Mouse (Mus musculus): ENCODE results near the gene Hist1h4k. TPM values are rescaled to one million over a fixed set of nuclear protein-coding genes. Genes with fewer than 3 reads are reported as not detected.

The Hist1h4k gene
- total and polyA plus RNA-seq, 3 experiments: 19.1 to 3,283 TPM; not detected in 1

DNA sequence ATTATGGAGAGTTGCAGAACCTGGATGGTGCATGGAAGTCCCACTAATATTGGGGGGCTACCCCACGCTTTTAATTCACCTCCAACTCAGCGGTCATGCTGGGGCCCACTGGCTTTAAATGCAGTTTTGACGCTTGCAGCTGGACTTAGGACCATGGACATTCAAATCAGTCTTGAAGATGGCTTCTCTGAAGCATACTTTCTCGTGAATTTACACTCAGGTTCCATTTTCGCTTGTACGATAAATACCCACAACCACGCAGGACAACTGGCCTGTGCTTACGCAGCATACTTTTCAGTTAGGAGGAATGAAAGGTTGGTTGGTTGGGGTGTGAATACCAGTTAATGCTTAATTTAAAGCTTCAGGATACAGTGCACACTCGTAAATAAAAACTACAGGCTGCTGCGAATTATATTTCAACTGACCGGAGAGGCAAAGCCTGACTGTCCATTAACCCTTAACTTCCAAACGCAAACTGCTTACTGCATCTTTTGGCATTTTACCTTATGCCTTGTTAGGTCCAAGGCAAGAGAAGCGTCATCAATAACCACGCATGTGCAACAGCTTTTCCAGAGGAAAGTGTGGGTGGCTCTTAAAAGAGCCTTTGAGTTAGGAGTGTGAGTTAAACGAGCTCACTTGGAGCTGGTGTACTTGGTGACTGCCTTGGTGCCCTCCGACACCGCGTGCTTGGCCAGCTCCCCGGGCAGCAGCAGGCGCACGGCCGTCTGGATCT is 35.0 kb downstream of the Hist1h4k start:
- Histone ChIP-seq H3K27me3 (ENCODE audit: control insufficient read depth in 1 of 2, insufficient read depth in 2 of 2, low read length in 2 of 2) (no peaks in the 10 kb centered on the region), H3K4me1 (ENCODE audit: control insufficient read depth in 1 of 2, insufficient read depth in 2 of 2, low read length in 2 of 2) (peaks cover 0 to 7% of the 10 kb centered on the region in 2 experiments; a peak in 1 of 4 replicates), H3K27ac (ENCODE audit: control insufficient read depth, low read depth, low read length) (peak overlapping the region; percentile 91), H3K36me3 (ENCODE audit: control insufficient read depth in 1 of 2, insufficient read depth in 2 of 2, low read length in 2 of 2) (peaks cover 0 to 18% of the 10 kb centered on the region in 2 experiments; a peak in 2 of 4 replicates), H3K9me3 (replicated peaks; ENCODE audit: insufficient read depth, low read length) (no peaks in the 10 kb centered on the region), H3K4me3 (ENCODE audit: control insufficient read depth in 1 of 2, insufficient read depth in 1 of 2, low read depth in 2 of 2, low read length in 2 of 2) (peak overlapping the region; percentile 17 to 30), H3K9ac (ENCODE audit: control insufficient read depth, low read depth, low read length, poor library complexity, severe bottlenecking) (peak overlapping the region; percentile 43), H3K79me2 (ENCODE audit: control insufficient read depth, insufficient read depth, low read length, poor library complexity) (no peaks in the 10 kb centered on the region; the same call in 1 of the 2 replicates)
- no peak for TF ChIP-seq ETS1 (IDR thresholded peaks at IDR 0.05; ENCODE audit: low read depth, low read length)
- TF ChIP-seq GATA1 (IDR thresholded peaks at IDR 0.05; ENCODE audit: low read depth, low read length): no peak
- peak; percentile 90 to 96; a peak in 3 of 4 replicates for TF ChIP-seq POLR2A (IDR thresholded peaks at IDR 0.05; ENCODE audit: control insufficient read depth in 1 of 2, insufficient read depth in 1 of 2, low read depth in 1 of 2, low read length in 2 of 2, poor library complexity in 1 of 2)
- 0 out of 2 replicates have a peak, but pooled peaks have one; percentile 39 for TF ChIP-seq TBP (IDR thresholded peaks at IDR 0.05; ENCODE audit: low read depth, low read length)
- peak; percentile 93; the same call in 1 of the 2 replicates for TF ChIP-seq POLR2AphosphoS5 (IDR thresholded peaks at IDR 0.05; ENCODE audit: borderline replicate concordance, low read depth, low read length)
- DNase-seq (ENCODE audit: low read depth, low spot score): peak; percentile 87

DNA sequence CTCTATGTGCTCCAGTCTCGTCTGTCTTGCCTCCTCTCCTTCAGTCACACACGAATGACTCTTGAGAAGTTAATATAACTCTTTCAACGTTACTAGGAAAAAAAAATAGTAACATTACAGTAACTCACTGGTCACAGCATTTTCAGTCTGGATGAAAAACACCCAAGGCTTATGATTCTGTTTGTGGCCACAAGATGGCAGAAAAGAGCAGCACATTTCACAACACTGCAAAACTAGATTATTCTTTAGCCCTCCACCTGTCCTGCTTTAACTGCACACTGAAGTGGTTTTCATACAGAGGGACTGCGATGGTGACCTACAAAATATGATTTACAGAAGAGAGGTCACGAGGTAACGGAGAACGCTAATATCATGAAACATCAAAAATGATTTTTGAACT is 35.6 kb downstream of the Hist1h4k start:
- Histone ChIP-seq H3K9me3 (replicated peaks; ENCODE audit: insufficient read depth, low read length) (no peaks in the 10 kb centered on the region), H3K27ac (ENCODE audit: control insufficient read depth, low read depth, low read length) (peak overlapping the region; percentile 91), H3K4me3 (ENCODE audit: control insufficient read depth in 1 of 2, insufficient read depth in 1 of 2, low read depth in 2 of 2, low read length in 2 of 2) (peak overlapping the region; percentile 17 to 30), H3K36me3 (ENCODE audit: control insufficient read depth in 1 of 2, insufficient read depth in 2 of 2, low read length in 2 of 2) (peaks cover 0 to 12% of the 10 kb centered on the region in 2 experiments; a peak in 2 of 4 replicates), H3K27me3 (ENCODE audit: control insufficient read depth in 1 of 2, insufficient read depth in 2 of 2, low read length in 2 of 2) (no peaks in the 10 kb centered on the region), H3K9ac (ENCODE audit: control insufficient read depth, low read depth, low read length, poor library complexity, severe bottlenecking) (peak overlapping the region; percentile 47), H3K4me1 (ENCODE audit: control insufficient read depth in 1 of 2, insufficient read depth in 2 of 2, low read length in 2 of 2) (peaks cover 0 to 5% of the 10 kb centered on the region in 2 experiments; a peak in 1 of 4 replicates), H3K79me2 (ENCODE audit: control insufficient read depth, insufficient read depth, low read length, poor library complexity) (no peaks in the 10 kb centered on the region; the same call in 1 of the 2 replicates)
- peak in 2 of 3 experiments; percentile 28 to 82; a peak in 3 of 6 replicates for TF ChIP-seq CTCF (IDR thresholded peaks at IDR 0.05 in 2 of 3, conservative IDR thresholded peaks at IDR 0.05 in 1 of 3; ENCODE audit: control insufficient read depth in 1 of 3, insufficient read depth in 1 of 3, low read depth in 2 of 3, low read length in 3 of 3, poor library complexity in 1 of 3, severe bottlenecking in 1 of 3)
- peak; percentile 70; the same call in 1 of the 2 replicates for TF ChIP-seq TBP (IDR thresholded peaks at IDR 0.05; ENCODE audit: low read depth, low read length)
- TF ChIP-seq MAX (IDR thresholded peaks at IDR 0.05; ENCODE audit: low read length): no peak
- 0 out of 2 replicates have a peak, but pooled peaks have one; percentile 16 for TF ChIP-seq GATA1 (IDR thresholded peaks at IDR 0.05; ENCODE audit: low read depth, low read length)
- no peak for TF ChIP-seq E2F4 (IDR thresholded peaks at IDR 0.05; ENCODE audit: borderline replicate concordance, low read depth, low read length)
- DNase-seq (ENCODE audit: low read depth, low spot score): peak; percentile 89

DNA sequence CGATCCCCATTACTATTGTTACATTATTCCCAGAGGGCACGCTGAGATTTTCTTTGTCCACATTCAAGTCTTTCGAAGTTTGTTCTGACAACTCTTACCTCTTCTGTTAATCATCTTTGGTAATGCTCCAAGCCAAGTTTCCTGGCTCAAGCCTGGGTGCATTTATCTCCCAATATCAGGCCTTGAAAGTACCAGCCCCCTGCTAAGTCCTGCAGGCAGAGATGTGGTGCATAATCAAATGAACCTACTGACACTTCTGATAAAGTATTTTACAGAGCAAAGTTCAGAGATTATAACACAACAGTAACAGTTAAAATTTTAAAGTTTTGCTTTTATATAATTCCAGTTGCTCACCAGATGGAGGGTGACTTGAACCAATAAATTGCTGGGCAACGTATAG is 38.6 kb downstream of the Hist1h4k start:
- peak; percentile 72 for DNase-seq (ENCODE audit: low read depth, low spot score)

More for the DNA sequence above, 38.6 kb downstream of the Hist1h4k start:
- TF ChIP-seq ETS1 (IDR thresholded peaks at IDR 0.05; ENCODE audit: low read depth, low read length) (no peak), POLR2A (IDR thresholded peaks at IDR 0.05; ENCODE audit: control insufficient read depth in 1 of 2, insufficient read depth in 1 of 2, low read depth in 1 of 2, low read length in 2 of 2, poor library complexity in 1 of 2) (no peak), SMC3 (IDR thresholded peaks at IDR 0.05; ENCODE audit: low read depth, low read length) (no peak), ZNF384 (IDR thresholded peaks at IDR 0.05; ENCODE audit: low read depth, low read length) (no peak), CHD1 (IDR thresholded peaks at IDR 0.05; ENCODE audit: low read depth, low read length) (no peak), CTCF (IDR thresholded peaks at IDR 0.05 in 2 of 3, conservative IDR thresholded peaks at IDR 0.05 in 1 of 3; ENCODE audit: control insufficient read depth in 1 of 3, insufficient read depth in 1 of 3, low read depth in 2 of 3, low read length in 3 of 3, poor library complexity in 1 of 3, severe bottlenecking in 1 of 3) (no peak), UBTF (IDR thresholded peaks at IDR 0.05; ENCODE audit: borderline replicate concordance, insufficient read depth, low read depth, low read length) (no peak), POLR2AphosphoS5 (IDR thresholded peaks at IDR 0.05; ENCODE audit: borderline replicate concordance, low read depth, low read length) (no peak), TBP (IDR thresholded peaks at IDR 0.05; ENCODE audit: low read depth, low read length) (no peak), RCOR1 (IDR thresholded peaks at IDR 0.05; ENCODE audit: low read depth, low read length) (no peak), NELFE (IDR thresholded peaks at IDR 0.05; ENCODE audit: low read depth, low read length) (no peak), MAFK (IDR thresholded peaks at IDR 0.05; ENCODE audit: borderline replicate concordance, low read depth, low read length) (no peak), GATA1 (IDR thresholded peaks at IDR 0.05; ENCODE audit: low read depth, low read length) (peak; percentile 83), TCF12 (IDR thresholded peaks at IDR 0.05; ENCODE audit: low read depth, low read length) (no peak), NRF1 (IDR thresholded peaks at IDR 0.05; ENCODE audit: insufficient read depth, low read depth, low read length, poor library complexity, severe bottlenecking) (no peak), TAL1 (IDR thresholded peaks at IDR 0.05; ENCODE audit: low read length) (peak; percentile 61), EP300 (IDR thresholded peaks at IDR 0.05; ENCODE audit: low read depth in 1 of 2, low read length in 2 of 2) (no peak)
- H3K9ac ChIP-seq (ENCODE audit: control insufficient read depth, low read depth, low read length, poor library complexity, severe bottlenecking): no peak overlapping the region
- H3K79me2 ChIP-seq (ENCODE audit: control insufficient read depth, insufficient read depth, low read length, poor library complexity): no peaks in the 10 kb centered on the region; the same call in 1 of the 2 replicates
- peaks cover 0 to 7% of the 10 kb centered on the region in 2 experiments; a peak in 2 of 4 replicates for H3K4me1 ChIP-seq (ENCODE audit: control insufficient read depth in 1 of 2, insufficient read depth in 2 of 2, low read length in 2 of 2)
- H3K9me3 ChIP-seq (replicated peaks; ENCODE audit: insufficient read depth, low read length): no peaks in the 10 kb centered on the region
- peaks cover 0 to 16% of the 10 kb centered on the region in 2 experiments; a peak in 2 of 4 replicates for H3K36me3 ChIP-seq (ENCODE audit: control insufficient read depth in 1 of 2, insufficient read depth in 2 of 2, low read length in 2 of 2)
- no peak overlapping the region for H3K27ac ChIP-seq (ENCODE audit: control insufficient read depth, low read depth, low read length)
- H3K4me3 ChIP-seq (ENCODE audit: control insufficient read depth in 1 of 2, insufficient read depth in 1 of 2, low read depth in 2 of 2, low read length in 2 of 2): peak overlapping the region; percentile 44 to 64
- H3K27me3 ChIP-seq (ENCODE audit: control insufficient read depth in 1 of 2, insufficient read depth in 2 of 2, low read length in 2 of 2): no peaks in the 10 kb centered on the region
